In genomic region chr2:101555886-101556285, GRCm38 (mm10) we compare ENCODE assay signal across 12 mouse cellular contexts.
"Had no signal": no experiment of that assay in that cellular context is flagged by ENCODE, and none has a peak within 500 bp of the region (broad histone marks: within the 10 kb centered on the region; RNA-seq: fewer than 3 reads in every experiment).

No protein-coding gene starts in this region.

- H3K27ac ChIP-seq: kidney, postnatal 0 days; left cerebral cortex, adult 2 months; liver, embryonic 13.5 days; stomach, embryonic 15.5 days had no signal

- H3K4me3 ChIP-seq: left cerebral cortex, adult 2 months; liver, embryonic 13.5 days; stomach, embryonic 15.5 days had no signal

- H3K9me3 ChIP-seq: liver, embryonic 13.5 days; stomach, embryonic 15.5 days had no signal

- H3K36me3 ChIP-seq: liver, embryonic 13.5 days; stomach, embryonic 15.5 days had no signal

- DNase-seq: layer of hippocampus, postnatal 36 days; liver, embryonic 13.5 days; lung, adult 2 months; lung, postnatal 14 days; lung, postnatal 4 days; midbrain, embryonic 14.5 days; right cerebral cortex, postnatal 4 days; thymus, postnatal 25 days had no signal

- H3K27me3 ChIP-seq: liver, embryonic 13.5 days; stomach, embryonic 15.5 days had no signal

- H3K4me2 ChIP-seq: liver, embryonic 13.5 days; midbrain, embryonic 11.5 days; stomach, embryonic 15.5 days had no signal

- H3K9ac ChIP-seq: liver, embryonic 13.5 days; stomach, embryonic 15.5 days had no signal

- H3K4me1 ChIP-seq: liver, embryonic 13.5 days; stomach, embryonic 15.5 days had no signal
